Mouse (Mus musculus): ENCODE data around the gene Cyp46a1. TPM values are rescaled to one million over a fixed set of nuclear protein-coding genes. Genes with fewer than 3 reads are reported as not detected.

The Cyp46a1 gene
- polyA plus RNA-seq (2017; shearing (Covaris generic)), result 1 to 10 TPM in 1 of 2 experiments, not detected in 1; 3.3 TPM

GRCm38 (mm10) chr12:108333895-108334445 is at the start of gene Cyp46a1:
Gene Cyp46a1, plus strand, starts transcription at chr12:108334381.

GRCm38 (mm10) chr12:108305812-108306794 is 28.1 kb upstream of the Cyp46a1 start, which contains the start of gene Hhipl1:
Gene Hhipl1, plus strand, starts transcription at chr12:108306270.

DNA sequence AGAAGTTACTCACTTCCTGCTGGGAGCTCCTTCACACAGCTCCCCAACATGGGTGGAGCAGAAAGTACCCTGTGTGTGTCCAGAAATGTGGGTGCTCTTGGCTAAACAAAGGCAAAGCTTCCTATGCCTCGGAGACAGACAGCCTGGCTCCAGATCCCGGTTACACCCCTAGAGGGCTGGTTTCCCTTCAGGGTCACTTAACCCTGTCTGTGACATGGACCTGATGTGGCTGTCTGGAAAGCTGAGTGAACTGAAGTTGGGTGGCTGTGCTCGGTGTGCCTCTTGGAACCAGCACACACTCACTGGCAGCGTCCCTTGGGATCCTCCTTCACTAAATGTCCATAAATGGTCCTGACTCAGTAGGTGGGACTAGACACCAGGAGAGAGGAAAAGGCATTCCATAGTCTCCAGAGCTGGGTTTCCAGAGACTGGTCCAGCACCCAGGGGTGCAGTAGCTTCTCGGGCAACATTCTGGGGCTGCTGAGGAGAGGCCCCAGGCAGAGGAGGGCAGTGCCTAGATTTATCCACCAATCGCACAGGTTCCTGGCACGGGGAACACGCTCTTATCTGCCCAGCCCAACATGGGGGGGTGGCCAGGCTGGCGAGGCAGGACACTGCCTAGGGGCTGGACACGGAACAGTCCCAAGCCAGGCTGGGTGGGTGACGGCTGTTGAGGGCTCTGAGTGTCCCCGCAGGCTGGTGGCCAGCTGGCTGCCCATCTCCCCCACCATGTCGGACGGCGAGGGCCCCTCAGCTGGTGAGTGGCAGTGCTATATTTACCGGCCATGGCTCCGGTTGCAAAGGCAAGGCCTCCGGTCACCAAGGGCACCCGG is 36.6 kb downstream of the Cyp46a1 start, which contains the start of gene Eml1:
Gene Eml1 (plus strand): TSS at position 362 of the 833 bp plus-strand sequence.

Other genes with a start within 250 kb of the Cyp46a1 start
- 100 to 1,000 TPM in 1 of 2 experiments, 10 to 100 TPM in 1; 92.1 to 116 TPM for gene Setd3, start 155.1 kb upstream of the Cyp46a1 start, polyA plus RNA-seq (2017; shearing (Covaris generic))
- 1 to 10 TPM; 3.1 to 3.3 TPM for gene Ccnk, start 154.8 kb upstream of the Cyp46a1 start, polyA plus RNA-seq (2017; shearing (Covaris generic))
- gene Ccdc85c, start 59.0 kb upstream of the Cyp46a1 start, polyA plus RNA-seq (2017; shearing (Covaris generic)), result under 1 TPM; 0.28 to 0.29 TPM
- under 1 TPM in 1 of 2 experiments, not detected in 1; 0.60 TPM for gene Hhipl1, start 28.1 kb upstream of the Cyp46a1 start, polyA plus RNA-seq (2017; shearing (Covaris generic))
- gene Eml1, start 36.6 kb downstream of the Cyp46a1 start, polyA plus RNA-seq (2017; shearing (Covaris generic)), result 1 to 10 TPM; 1.0 to 1.7 TPM
- gene Evl, start 220.3 kb downstream of the Cyp46a1 start, polyA plus RNA-seq (2017; shearing (Covaris generic)), result 100 to 1,000 TPM; 390 to 528 TPM